Mouse (Mus musculus) heart, postnatal 0 days (tissue): ENCODE data around the gene Ehmt2.

Source experiments
- CTCF ChIP-seq: IDR thresholded peaks from 2 replicates; pipeline ENCODE4 v1.5.1; 2016; ENCODE audit warnings: antibody characterized with exemption, control low read depth, low read depth
- EP300 ChIP-seq: IDR thresholded peaks from 2 replicates; pipeline ENCODE4 v1.6.1; 2016; ENCODE audit warnings: antibody characterized with exemption, low read depth

GRCm38 (mm10) chr17:34894801-34895530 lies 3.3 kb upstream of the Ehmt2 start:
- no peak for TF ChIP-seq EP300
- TF ChIP-seq CTCF = no peak
